Mouse (Mus musculus) midbrain, embryonic 10.5 days (tissue): ENCODE data around the gene Cd200r4. TPM values are rescaled to one million over a fixed set of nuclear protein-coding genes. Genes with fewer than 3 reads are reported as not detected.

ENCODE experiments used
- polyA plus RNA-seq: library from polyadenylated mRNA; unstranded; fragments of >200 nt; fragmentation: Nextera tagmentation; extraction: Ambion mirVana; gene quantifications from 2 replicates; pipeline ENCODE4 v1.2.1, GENCODE M21; 2016

Cd200r4 gene
- polyA plus RNA-seq, 1 experiment from 2014 or later = 0.11 TPM

Other genes starting within 250 kb of the Cd200r4 start
- gene Nepro, start 87.4 kb upstream of the Cd200r4 start, polyA plus RNA-seq = 11.3 and 14.0 TPM in 2 replicates
- gene Gtpbp8, start 65.4 kb upstream of the Cd200r4 start, polyA plus RNA-seq = 29.8 and 31.7 TPM in 2 replicates
- 0.54 and 0.72 TPM in 2 replicates for gene Cd200r1, start 46.0 kb upstream of the Cd200r4 start, polyA plus RNA-seq
- gene Cd200r2, start 55.4 kb downstream of the Cd200r4 start, polyA plus RNA-seq = not detected in 2 replicates
- gene Cd200r3, start 131.9 kb downstream of the Cd200r4 start, polyA plus RNA-seq = not detected in 2 replicates